Mouse (Mus musculus): ENCODE measurements around the gene Hivep1.

DNA sequence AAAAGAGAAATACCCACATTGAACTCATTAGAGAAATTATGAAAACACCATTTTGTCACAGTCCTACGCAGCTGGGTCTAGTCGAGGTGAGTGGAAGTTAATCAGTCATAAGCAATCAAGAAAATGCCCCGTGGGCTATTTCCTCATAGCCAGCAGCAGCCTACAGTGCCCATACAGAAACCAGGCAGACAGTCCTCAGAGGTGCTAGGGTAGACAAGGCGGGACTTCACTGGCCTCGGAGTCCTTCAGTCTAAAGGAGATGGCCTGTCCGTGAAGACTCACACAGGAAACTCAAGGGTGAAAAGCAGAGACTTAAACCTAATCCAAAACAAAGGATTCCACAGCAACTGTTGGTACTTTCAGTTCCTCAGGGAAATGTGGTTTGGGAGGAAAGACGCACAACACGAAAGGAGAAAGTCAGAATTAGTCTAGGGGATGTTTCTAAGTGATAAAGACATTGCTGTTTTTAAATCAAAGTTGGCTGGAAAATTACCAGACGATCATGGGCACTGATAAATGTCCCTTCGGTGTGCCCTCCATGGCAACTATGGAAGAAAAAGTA is 36.3 kb upstream of the Hivep1 start:
- TF ChIP-seq CTCF (conservative IDR thresholded peaks at IDR 0.05; ENCODE audit: insufficient read depth, insufficient read length, low read depth, low read length): no peak
- TF ChIP-seq POLR2A (IDR thresholded peaks at IDR 0.05; ENCODE audit: low read depth, low read length): no peak

All from kidney, adult 2 months (tissue).